Mouse (Mus musculus): Measurements from ENCODE around the gene Wee1.
"Not testable (repeated sequence)": the region's sequence is repeated elsewhere in the genome, so short reads cannot be mapped to it uniquely, and the experiment has no call there.

The Wee1 gene

DNA sequence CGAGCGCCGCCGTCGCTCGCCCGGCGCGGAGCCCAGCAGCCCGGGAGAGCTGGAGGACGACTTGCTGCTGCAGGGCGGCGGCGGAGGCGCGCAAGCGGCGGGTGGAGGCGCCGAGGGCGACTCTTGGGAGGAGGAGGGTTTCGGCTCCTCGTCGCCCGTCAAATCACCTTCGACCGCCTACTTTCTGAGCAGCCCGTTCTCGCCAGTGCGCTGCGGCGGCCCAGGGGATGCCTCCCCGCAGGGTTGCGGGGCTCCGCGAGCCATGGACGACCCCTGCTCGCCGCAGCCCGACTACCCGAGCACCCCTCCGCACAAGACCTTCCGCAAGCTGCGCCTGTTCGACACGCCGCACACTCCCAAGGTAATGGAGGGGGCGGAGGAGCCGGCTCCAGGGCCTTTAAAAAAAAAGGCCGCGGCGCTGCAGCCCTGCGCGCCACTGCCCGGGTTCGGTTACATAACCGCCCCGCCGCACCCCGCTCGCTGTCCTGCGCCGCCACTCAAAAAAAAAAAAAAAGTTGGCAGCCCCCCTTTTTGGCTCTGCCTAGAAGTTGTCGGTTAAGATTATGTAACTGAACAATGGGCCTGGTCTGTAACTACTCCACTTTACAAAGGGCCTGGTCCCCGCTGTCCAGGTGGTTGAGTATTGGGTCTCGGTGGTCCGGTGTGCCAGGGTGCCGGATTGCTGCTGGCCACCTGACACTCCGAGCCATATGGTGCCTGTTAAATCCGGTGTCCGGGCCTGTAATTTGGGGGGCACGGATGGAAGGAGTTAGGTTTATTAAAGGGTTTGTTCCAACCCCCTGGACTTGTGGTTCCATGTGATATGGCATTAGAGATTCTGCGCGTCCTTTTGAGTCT is 948 bp downstream of the Wee1 start:
- DNase-seq (ENCODE audit: low spot score) = peak; percentile 37

DNA sequence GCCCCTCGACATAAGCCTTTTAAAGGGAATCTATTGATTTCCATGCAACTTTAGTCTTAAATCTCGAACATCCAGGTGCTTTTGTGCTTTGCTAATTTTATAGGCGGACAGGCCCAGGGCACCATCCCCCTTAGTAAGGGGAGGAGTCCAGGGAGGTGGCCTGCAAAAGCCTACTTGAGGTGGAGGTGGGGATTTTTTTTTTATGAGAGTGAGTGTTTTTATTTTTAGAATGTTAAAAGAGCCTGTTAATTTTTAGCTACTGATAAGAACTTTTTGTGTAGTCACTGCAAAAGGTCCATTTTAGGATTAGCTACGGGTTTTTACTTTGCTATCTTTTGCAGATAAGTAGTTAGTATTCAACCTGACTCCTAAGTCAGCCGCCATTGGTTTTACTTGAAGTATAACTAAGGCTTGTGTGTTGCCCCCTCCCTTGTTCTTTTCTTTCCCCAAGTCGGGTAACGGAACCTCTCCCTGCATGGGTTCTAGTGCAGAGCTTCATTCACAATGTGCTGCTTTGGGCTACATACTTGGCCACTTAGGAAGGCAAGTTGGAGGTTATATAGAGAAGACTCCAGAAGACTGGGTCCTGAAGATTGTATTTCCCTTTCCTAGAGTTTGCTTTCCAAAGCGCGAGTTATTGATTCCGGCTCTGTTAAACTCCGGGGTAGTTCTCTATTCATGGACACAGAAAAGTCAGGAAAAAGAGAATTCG is 2.2 kb downstream of the Wee1 start:
- no peak for DNase-seq (ENCODE audit: low spot score)

DNA sequence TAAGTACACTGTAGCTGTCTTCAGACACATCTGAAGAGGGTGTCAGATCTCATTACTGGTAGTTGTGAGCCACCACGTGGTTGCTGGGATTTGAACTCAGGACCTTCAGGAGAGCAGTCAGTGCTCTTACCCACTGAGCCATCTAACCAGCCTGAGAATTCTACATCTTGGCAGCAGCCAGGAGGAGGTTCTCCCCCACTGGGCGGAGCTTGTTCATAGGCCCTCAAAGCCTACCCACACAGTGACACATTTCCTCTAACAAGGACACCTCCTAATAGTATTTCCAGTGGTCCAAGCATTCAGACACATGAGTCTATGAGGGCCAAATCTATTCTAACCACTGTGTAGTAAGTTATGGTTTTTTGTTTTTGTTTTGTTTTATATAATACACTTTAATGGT is 6.7 kb downstream of the Wee1 start:
- DNase-seq (ENCODE audit: low spot score) = no peak

DNA sequence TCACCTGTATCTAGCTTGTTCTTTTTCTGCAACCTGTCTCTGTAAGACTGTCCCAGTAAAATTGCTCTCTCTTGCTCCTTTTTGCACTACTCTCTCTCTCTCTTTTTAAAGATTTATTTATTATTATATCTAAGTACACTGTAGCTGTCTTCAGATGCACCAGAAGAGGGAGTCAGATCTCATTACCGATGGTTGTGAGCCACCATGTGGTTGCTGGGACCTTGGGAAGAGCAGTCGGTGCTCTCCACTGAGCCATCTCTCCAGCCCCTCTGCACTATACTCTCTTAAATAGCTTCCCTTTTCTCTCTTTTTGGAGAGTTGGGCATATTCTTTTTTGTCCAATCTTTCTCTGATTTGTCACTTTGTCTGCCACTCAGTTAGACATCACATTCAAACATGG is 10.4 kb downstream of the Wee1 start:
- DNase-seq (ENCODE audit: low spot score) = not testable (repeated sequence)

DNA sequence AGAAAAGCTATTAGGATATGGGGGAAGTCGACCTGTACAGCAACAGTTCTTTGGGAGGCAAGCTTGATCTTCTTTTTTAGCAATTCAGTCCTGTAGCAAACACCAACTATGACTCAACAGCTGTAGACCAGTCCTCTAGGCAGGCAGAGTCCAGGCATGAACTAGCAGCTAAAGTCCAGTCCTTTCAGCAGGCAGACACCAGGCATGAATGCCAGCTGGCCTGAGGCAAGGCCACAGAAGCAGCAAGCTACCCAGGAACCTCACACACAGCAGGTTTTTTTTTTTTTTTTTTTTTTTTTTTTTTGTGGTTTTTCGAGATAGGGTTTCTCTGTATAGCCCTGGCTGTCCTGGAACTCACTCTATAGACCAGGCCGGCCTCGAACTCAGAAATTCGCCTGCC is 12.1 kb downstream of the Wee1 start:
- no peak for DNase-seq (ENCODE audit: low spot score)

DNA sequence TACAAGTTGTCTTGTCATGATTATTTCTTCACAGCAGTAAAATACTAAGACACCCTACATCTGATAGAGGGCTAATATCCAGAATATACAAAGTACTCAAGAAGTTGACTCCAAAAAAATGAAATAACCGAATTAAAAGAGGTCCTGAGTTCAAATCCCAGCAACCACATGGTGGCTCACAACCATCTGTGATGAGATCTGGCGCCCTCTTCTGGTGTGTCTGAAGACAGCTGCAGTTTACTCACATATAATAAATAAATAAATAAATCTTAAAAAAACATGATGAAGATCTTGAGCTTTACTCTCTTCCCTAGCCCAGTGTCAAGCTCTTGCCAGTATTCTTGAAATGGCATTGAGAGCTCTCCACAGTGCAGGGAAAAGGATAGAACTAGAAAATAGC is 16.7 kb downstream of the Wee1 start:
- DNase-seq (ENCODE audit: low spot score) = no peak

DNA sequence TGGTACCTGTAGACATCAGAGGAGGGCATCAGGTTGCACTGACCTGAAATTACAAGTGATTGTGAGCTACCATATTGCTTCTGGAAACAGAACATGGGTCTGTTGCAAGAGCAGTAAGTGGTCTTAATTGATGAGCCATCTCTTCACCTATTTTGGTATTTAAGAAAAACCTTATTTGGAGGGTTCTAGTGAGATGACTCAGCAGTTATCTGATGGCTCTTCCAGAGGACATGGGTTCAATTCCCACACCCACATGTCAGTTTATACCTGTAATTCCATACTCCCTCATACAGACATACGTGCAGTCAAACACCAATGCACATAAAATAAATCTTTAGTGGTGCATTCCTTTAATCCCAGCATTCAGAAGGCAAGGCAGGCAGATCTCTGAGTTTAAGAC is 22.0 kb downstream of the Wee1 start:
- DNase-seq (ENCODE audit: low spot score) = no peak

DNA sequence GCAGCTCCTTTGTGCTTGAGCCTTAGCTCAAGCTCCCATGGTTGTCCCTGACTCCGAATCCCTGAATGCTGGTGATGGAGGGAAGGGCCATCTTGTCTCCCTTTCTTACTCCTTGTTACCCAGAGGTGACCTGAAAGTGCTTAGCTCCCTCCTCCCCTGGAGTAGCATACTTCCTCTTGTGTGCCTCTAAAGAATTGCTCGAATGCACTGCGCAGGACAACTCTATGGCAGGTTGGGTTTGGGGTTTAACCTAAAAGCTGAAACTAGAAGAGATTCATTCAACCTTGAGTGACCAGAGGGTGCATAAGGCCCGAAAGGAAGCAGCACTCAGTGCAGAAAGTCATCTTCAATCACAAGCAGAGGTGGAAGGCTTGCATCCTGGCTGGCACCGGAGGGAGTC is 31.0 kb downstream of the Wee1 start:
- no peak for DNase-seq (ENCODE audit: low spot score)

DNA sequence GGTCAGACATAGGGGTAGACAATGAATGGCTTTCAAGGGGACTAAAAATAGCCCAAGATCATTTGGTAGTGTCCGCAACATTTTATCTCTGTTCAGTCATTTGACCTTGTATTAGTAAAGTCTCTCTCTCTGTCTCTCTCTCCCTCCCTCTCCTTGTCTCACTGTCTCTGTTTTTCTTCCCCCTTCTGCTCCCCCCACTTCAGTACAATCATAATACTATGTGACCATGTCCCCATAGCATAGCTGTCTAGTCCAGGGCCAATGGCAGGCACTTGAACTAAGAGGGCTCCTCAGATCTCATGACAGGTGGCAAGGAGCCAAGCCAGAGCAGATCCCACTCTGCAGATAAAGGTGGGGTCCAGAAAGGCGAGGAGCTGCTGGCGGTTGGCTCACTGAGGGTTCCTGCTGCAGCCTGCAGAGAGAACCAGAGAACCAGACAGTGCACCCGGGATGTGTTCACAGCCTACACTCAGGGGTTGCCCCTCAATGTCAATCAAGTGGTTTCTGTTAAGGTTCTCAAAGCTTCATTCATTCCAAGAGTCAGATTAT is 34.9 kb downstream of the Wee1 start:
- DNase-seq (ENCODE audit: low spot score) = peak; percentile 5

DNA sequence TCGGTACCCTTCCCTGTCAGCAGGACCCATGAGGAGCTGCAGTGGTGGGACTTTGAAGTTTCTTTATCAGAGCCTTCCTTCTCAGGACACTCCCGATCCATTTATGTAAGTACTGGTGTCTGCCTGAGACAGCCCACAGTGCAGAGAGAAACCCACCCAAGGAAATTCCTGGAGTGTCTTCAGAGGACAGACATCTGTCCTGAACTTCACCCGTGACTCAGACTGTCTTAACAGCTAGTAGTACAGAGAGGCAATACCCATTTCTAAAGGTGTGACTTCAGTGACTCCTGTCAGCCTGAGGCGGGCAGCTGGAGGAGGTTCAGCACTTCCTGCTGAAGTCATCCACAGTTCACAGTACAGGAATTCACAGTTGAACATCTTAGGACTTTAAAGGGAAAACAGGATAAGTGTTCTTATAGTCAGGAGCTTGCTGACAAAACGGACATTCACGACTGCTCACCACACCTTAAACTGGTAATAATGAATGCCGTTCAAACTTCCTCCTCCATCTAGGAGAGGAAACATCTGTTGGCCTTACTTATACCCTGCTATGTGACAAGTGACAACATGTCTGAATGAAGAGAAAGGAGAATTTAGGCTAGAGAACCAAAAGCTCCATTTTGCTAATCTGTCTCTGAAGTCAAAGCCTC is 35.5 kb downstream of the Wee1 start:
- no peak for DNase-seq (ENCODE audit: low spot score)

DNA sequence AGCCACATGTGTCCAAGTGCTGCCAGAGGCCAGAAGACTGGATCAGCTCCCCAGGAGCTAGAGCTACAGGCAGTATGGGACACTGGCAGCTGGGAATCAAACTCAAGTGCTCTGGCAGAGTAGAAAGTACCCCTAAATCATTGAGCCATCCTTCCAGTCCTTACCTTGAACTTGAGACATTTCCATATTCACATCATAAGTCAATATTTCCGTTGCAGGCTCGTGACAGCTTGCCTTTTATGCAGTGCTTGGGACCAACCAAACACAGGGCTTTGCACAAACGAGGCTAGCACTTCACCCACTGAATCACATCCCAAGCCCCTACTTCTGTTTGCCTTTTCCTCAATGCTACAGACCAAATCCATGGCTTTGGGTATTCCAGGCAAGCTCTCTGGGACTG is 36.2 kb downstream of the Wee1 start:
- DNase-seq (ENCODE audit: low spot score) = no peak

DNA sequence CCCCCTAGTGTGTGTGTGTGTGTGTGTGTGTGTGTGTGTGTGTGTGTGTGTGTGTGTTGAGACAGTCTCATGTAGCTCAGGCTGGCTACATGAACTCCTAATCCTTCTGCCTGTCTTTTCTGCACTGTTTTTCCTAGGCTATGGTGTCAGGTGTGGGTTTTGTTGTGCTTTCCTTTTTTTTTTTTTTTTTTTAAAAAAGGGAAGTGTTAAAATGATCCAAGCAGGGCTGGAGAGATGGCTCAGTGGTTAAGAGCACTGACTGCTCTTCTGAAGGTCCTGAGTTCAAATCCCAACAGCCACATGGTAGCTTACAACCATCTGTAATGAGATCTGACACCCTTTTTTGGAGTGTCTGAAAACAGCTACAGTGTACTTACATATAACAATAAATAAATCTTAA is 38.3 kb downstream of the Wee1 start:
- DNase-seq (ENCODE audit: low spot score) = not testable (repeated sequence)

DNA sequence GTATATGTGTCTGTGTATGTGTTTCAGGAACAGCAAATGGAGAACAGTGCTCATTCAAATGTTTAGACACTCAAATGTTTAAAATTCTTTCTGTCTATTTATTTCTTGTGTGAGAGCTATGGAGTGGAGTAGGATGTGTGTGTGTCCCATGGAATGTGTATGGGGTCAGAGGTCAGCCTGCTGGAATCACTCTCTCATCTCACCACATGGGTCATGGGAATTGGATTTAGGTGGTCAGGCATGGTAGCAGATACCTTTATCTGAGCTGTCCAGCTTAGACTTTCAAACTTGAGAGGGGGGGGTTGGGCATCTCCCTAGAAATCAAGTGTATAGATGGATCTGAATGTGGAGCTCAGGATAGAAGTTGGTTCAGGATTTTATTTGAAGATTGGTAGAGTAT is 38.8 kb downstream of the Wee1 start:
- no peak for DNase-seq (ENCODE audit: low spot score)

DNA sequence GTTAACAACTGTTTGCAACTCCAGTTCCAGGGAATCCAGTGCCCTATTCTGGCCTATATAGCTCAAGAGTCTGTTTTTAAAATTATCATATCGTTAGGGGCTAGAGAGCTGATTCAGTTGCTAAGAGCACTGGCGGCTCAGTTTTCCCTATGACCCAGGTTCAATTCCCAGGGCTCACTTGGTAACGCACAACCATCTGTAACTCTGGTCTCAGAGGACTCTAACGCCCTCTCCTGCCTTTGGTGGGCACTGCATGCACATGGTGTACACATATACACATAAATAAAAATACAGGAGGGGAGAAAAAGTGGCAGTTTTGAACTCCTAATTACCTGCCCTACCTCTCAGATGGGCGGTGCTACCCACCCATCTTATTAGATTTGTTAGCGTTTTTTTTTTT is 41.2 kb downstream of the Wee1 start:
- no peak for DNase-seq (ENCODE audit: low spot score)

DNA sequence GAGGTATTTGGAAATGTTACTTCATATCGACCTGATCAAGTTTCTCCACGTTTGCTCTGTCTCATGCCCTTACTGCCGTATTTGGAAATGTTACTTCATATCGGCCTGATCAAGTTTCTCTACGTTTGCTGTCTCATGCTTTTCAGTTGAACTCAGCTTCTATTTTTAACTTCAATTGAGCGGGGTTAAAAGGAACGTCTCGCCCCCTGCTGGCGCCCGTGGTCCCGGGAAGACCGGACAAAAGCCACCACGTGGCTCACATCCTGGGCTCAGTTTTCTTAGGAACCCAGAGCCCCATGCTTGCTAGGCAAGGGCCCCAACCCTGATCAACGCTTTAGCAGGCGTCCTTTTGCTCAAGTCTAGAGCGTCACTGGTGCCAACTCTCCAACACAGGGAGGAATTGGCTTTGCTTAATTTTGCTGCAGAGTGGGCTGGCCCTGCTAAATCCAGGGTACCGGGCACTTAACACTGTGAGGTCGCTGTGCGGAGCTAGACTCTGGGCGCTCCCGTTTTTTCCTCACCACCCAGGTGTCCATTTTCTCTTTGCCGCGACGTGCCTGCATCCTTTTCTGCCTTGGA is 42.3 kb downstream of the Wee1 start:
- peak; percentile 73 for DNase-seq (ENCODE audit: low spot score)

DNA sequence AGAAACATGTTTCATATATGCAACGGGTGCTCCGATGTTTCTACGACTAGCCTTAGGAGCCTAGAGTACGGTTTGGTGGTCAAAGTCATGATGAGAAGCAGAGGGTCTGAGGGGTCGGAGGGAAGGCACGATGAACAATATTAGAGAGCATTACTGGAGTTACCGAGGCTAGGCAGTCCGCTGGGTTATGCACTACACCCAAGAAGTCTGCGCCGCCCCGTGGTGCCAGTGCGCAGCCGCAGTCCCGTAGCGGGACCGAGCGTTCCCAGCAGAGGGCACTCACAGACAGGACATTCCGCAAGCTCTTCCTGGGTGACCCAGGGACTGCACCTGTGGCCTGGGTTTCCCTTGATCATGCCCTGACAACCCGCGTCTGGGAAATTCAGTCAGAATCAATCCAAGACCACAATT is 42.9 kb downstream of the Wee1 start:
- peak; percentile 84 for DNase-seq (ENCODE audit: low spot score)

DNA sequence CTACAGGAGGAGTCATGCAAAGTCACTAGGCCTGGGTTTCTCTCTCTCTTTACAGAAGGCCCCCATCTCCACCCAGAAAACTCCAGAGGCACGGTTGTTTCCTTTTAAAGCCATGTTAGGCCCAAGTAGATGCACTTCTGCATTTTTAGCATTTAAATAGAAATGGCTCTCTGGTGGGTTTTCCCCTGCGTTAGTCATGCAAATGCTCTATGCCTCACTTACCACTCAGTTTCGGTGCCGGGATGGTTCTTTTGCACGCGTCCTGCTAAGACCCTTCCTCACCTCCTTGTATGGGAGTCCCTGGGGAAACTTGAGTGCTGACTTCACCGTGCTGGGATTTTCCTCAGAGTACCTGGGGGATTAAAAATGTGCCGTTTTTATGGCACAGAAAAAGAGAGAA is 44.4 kb downstream of the Wee1 start:
- DNase-seq (ENCODE audit: low spot score) = no peak

DNA sequence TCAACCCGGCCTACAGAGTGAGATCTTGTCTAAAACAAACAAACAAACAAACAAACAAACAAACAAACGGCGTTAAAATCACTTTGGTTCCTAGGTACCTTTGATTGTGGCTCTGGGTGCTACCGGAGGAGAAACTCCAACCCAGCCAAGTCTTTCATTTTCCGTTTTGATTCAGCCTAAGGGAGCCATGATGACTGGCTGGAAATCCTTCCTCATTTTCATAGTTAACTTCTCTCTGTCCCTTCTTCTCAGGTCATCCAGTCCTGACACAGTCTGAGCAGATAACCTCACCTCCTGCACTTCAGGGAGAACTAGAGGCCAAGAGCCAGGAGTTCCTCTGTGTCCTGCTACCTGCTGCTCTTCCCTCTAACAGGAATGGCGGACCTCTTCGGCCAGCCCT is 57.4 kb downstream of the Wee1 start:
- DNase-seq (ENCODE audit: low spot score) = no peak

DNA sequence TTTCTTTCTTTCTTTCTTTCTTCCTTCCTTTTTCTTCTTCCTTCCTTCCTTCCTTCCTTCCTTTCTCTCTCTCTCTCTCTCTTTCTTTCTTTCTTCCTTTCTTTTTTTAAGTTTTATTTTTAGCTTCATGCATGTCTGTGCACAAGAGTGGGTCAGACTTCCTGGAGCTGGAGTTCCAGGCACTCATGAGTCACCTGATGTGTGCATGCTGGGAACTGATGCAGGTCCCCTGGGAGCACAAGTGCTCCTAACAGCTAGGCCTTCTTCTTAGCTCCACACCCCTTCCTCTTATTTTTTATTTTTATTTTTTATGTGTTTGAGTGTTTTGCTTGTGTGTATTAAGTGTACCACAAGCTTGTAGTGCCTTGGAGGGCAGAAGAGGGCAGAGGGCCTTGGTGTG is 58.8 kb downstream of the Wee1 start:
- no peak for DNase-seq (ENCODE audit: low spot score)

DNA sequence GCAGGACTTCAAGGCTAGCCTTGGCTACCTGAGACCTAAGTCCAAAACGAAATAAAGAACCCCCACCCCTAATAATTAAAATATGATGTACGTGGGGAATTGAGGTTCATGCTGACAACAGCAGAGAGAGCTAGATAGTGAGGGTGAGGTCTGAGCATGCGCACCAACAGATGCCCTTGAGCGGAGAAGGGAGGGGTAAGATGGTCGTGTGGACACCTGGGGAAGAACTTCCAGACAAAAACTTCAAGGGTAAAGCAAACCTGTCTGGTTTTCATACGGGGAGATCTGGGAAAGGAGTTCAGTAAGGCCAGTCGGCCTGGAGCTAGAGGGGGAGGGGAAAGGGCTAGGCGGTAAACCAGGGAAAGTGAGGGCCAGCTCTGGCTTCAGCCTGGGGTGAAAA is 59.6 kb downstream of the Wee1 start:
- no peak for DNase-seq (ENCODE audit: low spot score)

DNA sequence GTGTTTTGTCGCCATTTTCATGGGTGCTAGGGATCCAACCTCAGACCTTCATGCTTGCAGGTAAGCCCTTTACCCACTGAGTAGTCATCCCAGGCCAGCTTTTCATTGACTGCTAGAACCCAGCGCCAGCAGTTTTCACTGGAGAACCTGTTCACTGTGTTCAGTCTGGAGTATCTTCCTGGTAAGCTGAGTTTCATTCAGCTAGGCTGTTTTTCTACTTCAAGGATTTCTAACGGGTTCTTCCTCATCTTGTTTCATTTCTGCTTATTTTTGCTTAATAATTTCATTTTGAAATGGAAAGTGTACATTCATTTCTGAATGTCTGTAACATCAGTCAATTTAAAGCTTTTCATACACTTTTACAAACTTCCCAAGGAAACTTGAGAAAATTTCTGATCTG is 62.8 kb downstream of the Wee1 start:
- no peak for DNase-seq (ENCODE audit: low spot score)

DNA sequence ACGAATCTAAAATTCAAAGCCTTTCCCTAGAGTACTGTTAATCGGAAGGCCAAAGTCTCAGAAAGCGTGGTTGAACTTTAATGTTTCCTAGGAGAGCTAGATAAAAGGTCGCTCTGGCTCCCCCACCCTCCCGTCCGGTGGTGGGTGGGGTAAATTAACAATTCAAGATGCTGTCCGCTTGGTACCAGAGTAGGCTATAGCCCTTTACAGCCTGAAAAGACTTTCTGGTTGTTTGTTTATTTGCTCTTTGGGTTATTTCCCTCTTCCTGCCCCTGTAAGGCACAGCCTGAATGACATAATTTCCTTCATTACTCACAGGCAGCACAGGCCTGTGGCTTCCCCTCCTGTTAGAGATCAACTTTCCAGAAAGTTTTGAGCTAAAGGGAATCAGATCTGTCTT is 68.1 kb downstream of the Wee1 start:
- no peak for DNase-seq (ENCODE audit: low spot score)
